Mouse (Mus musculus) bone marrow, adult 2 months (tissue): ENCODE results near the gene Gm49358. TPM values are rescaled to one million over a fixed set of nuclear protein-coding genes. Genes with fewer than 3 reads are reported as not detected.

ENCODE experiments used
- H3K27ac ChIP-seq: fragments of 200-500 bp; 2 replicates; pipeline ENCODE4 v1.5.1; 2012; ENCODE audit warnings: low read depth, mild to moderate bottlenecking, control low read depth, inconsistent platforms, low read length; ENCODE audit not compliant: control insufficient read depth, poor library complexity, insufficient read depth
- H3K4me1 ChIP-seq: fragments of 200-500 bp; 2 replicates; pipeline ENCODE4 v1.6.1; 2011; ENCODE audit warnings: low read length; ENCODE audit not compliant: control insufficient read depth, insufficient read depth
- H3K4me3 ChIP-seq: fragments of 200-500 bp; replicated peaks from 2 replicates; pipeline ENCODE3; 2011; ENCODE audit warnings: mild to moderate bottlenecking, low read depth, low read length, control low read depth; ENCODE audit not compliant: control insufficient read depth
- CTCF ChIP-seq: fragments of 200-500 bp; IDR thresholded peaks from 2 replicates; pipeline ENCODE4 v1.5.1; 2011; ENCODE audit warnings: low read length, control low read depth; ENCODE audit not compliant: control insufficient read depth, insufficient read depth
- POLR2A ChIP-seq: fragments of 200-500 bp; IDR thresholded peaks from 2 replicates; pipeline ENCODE4 v1.6.1; 2011; ENCODE audit warnings: low read depth, mild to moderate bottlenecking, control low read depth, low read length, borderline replicate concordance; ENCODE audit not compliant: control insufficient read depth
- WGBS: fragments of 180-500 bp; shearing (Covaris S2); methylation state at CpG from one replicate; pipeline ENCODE4 v1.1.7; 2018; 5-methylcytosine and 5-hydroxymethylcytosine counted together
- polyA plus RNA-seq: library from polyadenylated mRNA; stranded (reverse); fragments of >200 nt; gene quantifications from 2 replicates; pipeline ENCODE4 v1.2.4, GENCODE M21; 2011; ENCODE audit warnings: low replicate concordance; ENCODE audit not compliant: missing spikeins, insufficient read depth, insufficient read length

Gm49358 gene
- polyA plus RNA-seq, 1 experiment = not detected

DNA sequence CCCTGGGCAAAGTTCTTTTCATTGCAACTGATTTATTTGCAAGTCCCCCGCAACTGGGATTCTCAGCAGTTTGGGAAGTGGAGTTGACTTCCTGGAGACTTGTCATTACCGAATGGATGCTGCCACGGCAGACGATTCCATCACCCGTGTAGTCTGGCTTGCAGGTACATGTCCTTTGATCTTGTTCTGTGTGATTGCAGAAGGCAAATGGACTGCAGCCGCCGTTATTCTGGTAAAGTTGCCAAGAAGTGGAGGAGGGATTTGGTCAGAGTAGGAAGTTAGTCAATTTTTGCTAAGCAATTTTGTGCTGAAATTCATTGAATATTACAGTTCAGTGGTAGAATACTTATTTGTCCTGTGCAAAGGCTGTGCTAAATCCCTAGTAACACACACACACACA is 114.9 kb downstream of the Gm49358 start:
- 81% methylated on average over 7 of the region's 7 CpGs for WGBS
- Histone ChIP-seq H3K4me1 (no peaks in the 10 kb centered on the region), H3K27ac (no peak overlapping the region), H3K4me3 (no peak overlapping the region)
- no peak for TF ChIP-seq POLR2A
- no peak for TF ChIP-seq CTCF

DNA sequence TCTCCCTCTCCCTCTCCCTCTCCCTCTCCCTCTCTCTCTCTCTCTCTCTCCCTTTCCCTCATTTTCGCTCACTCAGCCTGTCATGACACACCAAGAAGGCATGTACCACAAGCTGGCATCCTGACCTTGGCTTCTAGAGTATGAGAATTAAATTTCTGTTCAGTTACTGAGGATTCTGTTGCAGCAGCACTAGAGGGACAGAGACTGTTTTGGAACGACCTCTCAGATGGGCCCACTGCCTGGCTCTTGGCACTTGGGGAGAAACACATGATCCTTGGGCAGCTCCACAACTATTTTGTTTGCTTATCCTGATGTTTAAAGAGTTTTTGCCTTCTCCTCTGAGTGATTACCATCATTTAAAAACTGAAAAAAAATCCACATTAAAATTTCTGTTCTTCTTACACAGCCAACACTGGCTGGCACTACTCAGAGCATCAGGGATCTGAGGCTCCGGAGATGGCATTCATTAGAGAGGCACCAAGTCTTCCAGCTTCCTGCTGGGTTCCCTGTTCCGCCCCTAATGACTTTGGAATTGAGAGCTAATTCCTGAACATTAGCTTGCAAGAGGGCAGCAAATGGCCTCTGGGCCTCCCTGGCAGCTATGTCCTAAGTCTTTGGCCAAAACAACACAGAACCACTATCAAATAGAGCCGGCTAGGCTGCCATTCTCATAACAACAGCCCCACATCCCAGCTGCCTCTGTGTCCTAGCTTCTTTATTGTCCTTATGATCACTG is 116.5 kb downstream of the Gm49358 start:
- 69% methylated on average over 5 of the region's 5 CpGs for whole genome bisulfite sequencing
- TF ChIP-seq POLR2A = no peak
- Histone ChIP-seq H3K27ac (no peak overlapping the region), H3K4me3 (no peak overlapping the region), H3K4me1 (no peaks in the 10 kb centered on the region)

DNA sequence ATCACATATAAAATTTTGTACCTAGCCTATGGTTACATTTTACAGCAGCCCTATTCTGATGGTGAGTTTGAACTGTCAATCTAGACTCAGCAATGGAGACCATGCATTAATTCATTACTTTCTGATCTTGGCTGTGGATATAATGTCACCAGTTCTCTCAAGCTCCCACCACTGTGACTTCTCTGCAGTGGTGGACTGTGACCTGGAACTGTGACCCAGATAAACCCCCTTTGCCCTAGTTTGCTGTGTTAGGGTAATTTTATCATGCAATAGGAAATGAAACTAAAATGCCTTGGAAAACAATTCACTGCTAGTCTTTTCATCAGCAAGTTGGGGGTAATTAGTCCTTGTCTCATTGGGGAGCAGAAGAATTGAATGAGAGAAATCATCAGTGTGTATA is 117.7 kb downstream of the Gm49358 start:
- TF ChIP-seq POLR2A = no peak
- no peak for TF ChIP-seq CTCF
- H3K27ac ChIP-seq = no peak overlapping the region
- H3K4me3 ChIP-seq = no peak overlapping the region
- no peaks in the 10 kb centered on the region for H3K4me1 ChIP-seq

Other genes with a start within 250 kb of the Gm49358 start
- gene Hsp90b1, start 58.5 kb upstream of the Gm49358 start, polyA plus RNA-seq = 123 and 231 TPM in 2 replicates
- gene Ttc41, start 58.2 kb upstream of the Gm49358 start, polyA plus RNA-seq = 1.5 and 4.4 TPM in 2 replicates
- 1.9 and 2.3 TPM in 2 replicates for gene Nt5dc3, start 15.0 kb downstream of the Gm49358 start, polyA plus RNA-seq
- 6.3 and 9.3 TPM in 2 replicates for gene Stab2, start 244.1 kb downstream of the Gm49358 start, polyA plus RNA-seq